Mouse (Mus musculus) intestine, embryonic 14.5 days (tissue): Measurements from ENCODE around the gene Nek6. TPM values are rescaled to one million over a fixed set of nuclear protein-coding genes. Genes with fewer than 3 reads are reported as not detected.

Source experiments
- ATAC-seq: fragments of 200-750 bp; cut with Nextera tagmentation; replicated peaks from 2 replicates; pipeline ENCODE4 v1.8.0; 2017; ENCODE audit warnings: low read depth, moderate number of reproducible peaks, moderate TSS enrichment, moderate library complexity; ENCODE audit not compliant: low FRiP score, low TSS enrichment
- DNase-seq: peaks from one replicate; pipeline ENCODE4 v3.0.0-alpha.2; 2018; ENCODE audit warnings: low spot score
- H3K27ac ChIP-seq: fragments of 300-500 bp; sonication (generic); 2 replicates; pipeline ENCODE4 v1.5.1; 2014; ENCODE audit warnings: low read depth, mild to moderate bottlenecking, control low read depth
- H3K27me3 ChIP-seq: fragments of 300-500 bp; sonication (generic); replicated peaks from 2 replicates; pipeline ENCODE4 v1.6.1; 2014; ENCODE audit warnings: low read length, control low read depth; ENCODE audit not compliant: control insufficient read depth, insufficient read depth
- H3K36me3 ChIP-seq: fragments of 300-500 bp; sonication (generic); 2 replicates; pipeline ENCODE4 v1.6.1; 2014; ENCODE audit warnings: low read length, control low read depth; ENCODE audit not compliant: control insufficient read depth, insufficient read depth
- H3K4me1 ChIP-seq: fragments of 300-500 bp; sonication (generic); replicated peaks from 2 replicates; pipeline ENCODE4 v1.6.1; 2014; ENCODE audit warnings: low read length, control low read depth, mixed read lengths; ENCODE audit not compliant: control insufficient read depth, insufficient read depth
- H3K4me2 ChIP-seq: fragments of 300-500 bp; sonication (generic); 2 replicates; pipeline ENCODE4 v1.6.1; 2014; ENCODE audit warnings: low read length
- H3K4me3 ChIP-seq: fragments of 300-500 bp; sonication (generic); 2 replicates; pipeline ENCODE4 v1.5.1; 2014; ENCODE audit warnings: low read depth, low read length, control low read depth, mixed read lengths
- H3K9ac ChIP-seq: fragments of 300-500 bp; sonication (generic); 2 replicates; pipeline ENCODE4 v1.6.1; 2014; ENCODE audit warnings: mild to moderate bottlenecking, low read length
- H3K9me3 ChIP-seq: fragments of 300-500 bp; sonication (generic); 2 replicates; pipeline ENCODE4 v1.6.1; 2016; ENCODE audit warnings: low read length, control low read depth; ENCODE audit not compliant: control insufficient read depth
- WGBS: fragments of 180-500 bp; shearing (Covaris S2); extraction: QIAGEN DNeasy Blood & Tissue Kit; methylation state at CpG from one replicate; pipeline ENCODE4 v1.1.7; 2014; 5-methylcytosine and 5-hydroxymethylcytosine counted together
- polyA plus RNA-seq: library from polyadenylated mRNA; unstranded; fragments of >200 nt; fragmentation: Nextera tagmentation; extraction: Ambion mirVana; gene quantifications from 2 replicates; pipeline ENCODE4 v1.2.1, GENCODE M21; 2014

The Nek6 gene
- polyA plus RNA-seq, 1 experiment from 2014 or later, result 111 TPM

DNA sequence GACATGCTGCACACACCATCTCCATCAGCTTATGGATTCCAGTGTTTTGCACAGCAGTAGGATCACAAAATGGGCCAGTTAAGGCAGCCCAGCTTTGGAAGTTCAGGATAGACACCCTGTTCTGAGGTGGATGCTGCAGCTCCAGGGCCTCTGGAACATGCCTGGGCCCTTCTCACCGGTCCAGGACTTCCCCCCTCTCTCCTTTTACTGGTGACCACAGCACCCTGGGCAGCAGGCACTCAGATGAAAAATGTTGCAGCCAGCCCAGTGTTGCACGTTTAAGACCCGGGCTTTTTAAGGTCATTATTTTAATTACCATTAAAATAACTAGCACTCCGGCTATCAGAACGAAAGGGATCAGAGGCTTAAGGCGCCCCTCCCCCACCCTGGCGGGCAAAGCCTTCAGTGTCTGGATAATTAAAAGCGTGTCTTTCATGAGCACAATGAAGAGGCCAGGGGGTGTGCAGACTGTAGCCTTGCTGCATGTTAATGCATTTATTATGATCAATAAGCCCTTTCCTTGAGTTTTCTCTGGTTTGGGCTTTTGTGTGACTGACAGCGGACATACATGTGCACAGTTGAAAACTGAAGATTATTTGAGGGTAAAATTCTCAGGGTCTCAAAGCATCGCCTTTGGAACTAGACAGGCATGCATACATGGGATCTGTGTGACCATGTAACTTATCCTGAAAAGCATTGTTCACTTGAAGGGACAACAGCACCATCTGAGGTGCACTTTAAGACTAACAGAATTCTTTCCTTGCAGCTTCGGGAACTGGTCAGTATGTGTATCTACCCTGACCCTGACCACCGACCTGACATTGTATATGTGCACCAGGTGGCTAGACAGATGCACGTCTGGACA lies 73.3 kb downstream of the Nek6 start:
- DNase-seq (no peak), ATAC-seq (peak; percentile 34; the same call in 1 of the 2 replicates)
- H3K4me3 ChIP-seq, result no peak overlapping the region
- no peak overlapping the region for H3K27ac ChIP-seq
- no peaks in the 10 kb centered on the region for H3K27me3 ChIP-seq
- peaks cover 83% of the 10 kb centered on the region for H3K36me3 ChIP-seq
- no peak overlapping the region for H3K9ac ChIP-seq
- no peaks in the 10 kb centered on the region for H3K4me1 ChIP-seq
- no peak overlapping the region for H3K4me2 ChIP-seq
- 66% methylated on average over 13 of the region's 13 CpGs for WGBS
- no peaks in the 10 kb centered on the region for H3K9me3 ChIP-seq

DNA sequence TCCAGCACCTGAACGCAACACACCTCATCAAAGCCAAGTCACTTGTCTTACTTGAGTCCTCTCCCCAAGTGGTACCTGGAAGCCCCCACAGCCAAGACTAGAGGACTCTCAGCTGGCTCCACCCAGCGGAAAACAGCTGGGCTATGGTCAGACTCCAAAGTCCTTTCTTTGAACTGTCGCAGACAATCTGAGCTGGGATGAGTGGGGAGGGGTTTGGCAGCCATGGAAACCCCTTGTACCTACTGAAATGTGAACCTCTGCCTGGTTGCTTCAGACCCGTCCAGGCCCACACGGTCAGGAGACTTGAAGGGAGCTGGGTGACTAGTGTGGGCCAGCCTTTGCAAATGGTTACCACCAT lies 73.9 kb downstream of the Nek6 start:
- no peak overlapping the region for H3K9ac ChIP-seq
- no peak overlapping the region for H3K4me3 ChIP-seq
- no peak for DNase-seq
- H3K36me3 ChIP-seq, result peaks cover 88% of the 10 kb centered on the region
- no peaks in the 10 kb centered on the region for H3K27me3 ChIP-seq
- no peaks in the 10 kb centered on the region for H3K4me1 ChIP-seq
- H3K27ac ChIP-seq, result no peak overlapping the region
- 45% methylated on average over 5 of the region's 5 CpGs for whole genome bisulfite sequencing
- H3K9me3 ChIP-seq, result no peaks in the 10 kb centered on the region
- ATAC-seq, result 0 out of 2 replicates have a peak, but pooled peaks have one; percentile 17
- H3K4me2 ChIP-seq, result no peak overlapping the region

DNA sequence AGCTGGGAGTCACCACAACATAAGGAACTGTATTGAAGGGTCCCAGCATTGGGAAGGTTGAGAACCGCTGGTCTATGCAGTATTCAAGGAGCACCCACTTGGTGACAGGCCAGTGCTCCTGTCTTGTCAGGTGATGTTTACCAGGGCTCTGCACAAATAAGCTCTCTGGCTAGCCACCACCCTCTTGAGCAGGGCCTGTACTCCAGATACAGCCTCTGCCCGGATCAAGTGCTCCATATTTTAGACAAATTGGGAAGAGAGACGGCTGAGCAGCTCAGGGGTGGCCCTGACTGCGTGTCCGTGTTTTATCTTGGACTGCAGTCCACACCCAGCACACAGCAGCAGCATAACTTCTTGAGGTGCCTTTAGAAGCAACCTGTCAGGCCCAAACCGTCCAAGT lies 75.3 kb downstream of the Nek6 start:
- WGBS, result 55% methylated on average over 6 of the region's 6 CpGs
- Histone ChIP-seq H3K9ac (no peak overlapping the region), H3K4me3 (no peak overlapping the region), H3K9me3 (no peaks in the 10 kb centered on the region), H3K27ac (no peak overlapping the region), H3K4me1 (no peaks in the 10 kb centered on the region), H3K4me2 (no peak overlapping the region), H3K36me3 (peaks cover 85% of the 10 kb centered on the region), H3K27me3 (no peaks in the 10 kb centered on the region)
- DNase-seq, result no peak
- ATAC-seq, result no peak

- no peak overlapping the region for H3K4me2 ChIP-seq
- H3K4me1 ChIP-seq, result no peaks in the 10 kb centered on the region; the same call in 1 of the 2 replicates
- WGBS, result 63% methylated on average over 6 of the region's 6 CpGs
- H3K9ac ChIP-seq, result no peak overlapping the region
- H3K27me3 ChIP-seq, result no peaks in the 10 kb centered on the region
- H3K27ac ChIP-seq, result no peak overlapping the region
- DNase-seq (no peak), ATAC-seq (no peak)
- H3K4me3 ChIP-seq, result no peak overlapping the region
- H3K9me3 ChIP-seq, result no peaks in the 10 kb centered on the region
- peaks cover 39% of the 10 kb centered on the region for H3K36me3 ChIP-seq
These were observed 80.5 kb downstream of the Nek6 start for GRCm38 (mm10) chr2:38591751-38592459.

GRCm38 (mm10) chr2:38594874-38595273 lies 83.4 kb downstream of the Nek6 start:
- no peaks in the 10 kb centered on the region; the same call in 1 of the 2 replicates for H3K4me1 ChIP-seq
- peaks cover 17% of the 10 kb centered on the region for H3K36me3 ChIP-seq
- no peak for DNase-seq
- ATAC-seq, result no peak
- H3K27me3 ChIP-seq, result no peaks in the 10 kb centered on the region
- no peaks in the 10 kb centered on the region for H3K9me3 ChIP-seq
- 71% methylated on average over 7 of the region's 7 CpGs for WGBS
- no peak overlapping the region for H3K27ac ChIP-seq
- no peak overlapping the region for H3K4me2 ChIP-seq
- H3K9ac ChIP-seq, result no peak overlapping the region
- no peak overlapping the region for H3K4me3 ChIP-seq

DNA sequence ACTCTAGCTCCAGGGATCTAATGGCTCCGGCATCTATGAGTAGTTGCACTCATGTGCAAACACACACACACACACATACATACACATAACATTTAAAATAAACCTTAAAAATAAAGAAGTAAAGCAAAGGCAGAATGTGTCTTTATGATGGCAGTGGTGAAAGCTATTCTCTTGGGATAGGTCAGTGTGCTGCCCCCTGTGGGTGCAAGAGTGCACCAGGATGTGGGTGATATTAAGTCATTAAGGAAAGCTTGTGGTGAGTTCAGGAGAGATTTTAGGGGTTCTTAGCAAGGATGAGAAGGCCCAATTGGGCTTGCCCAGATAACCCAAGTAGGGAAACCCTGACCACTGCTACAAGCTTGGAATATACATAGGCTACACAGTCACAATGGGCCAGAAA lies 86.5 kb downstream of the Nek6 start:
- 97% methylated on average over 1 of the region's 1 CpGs for WGBS
- ATAC-seq, result no peak

DNA sequence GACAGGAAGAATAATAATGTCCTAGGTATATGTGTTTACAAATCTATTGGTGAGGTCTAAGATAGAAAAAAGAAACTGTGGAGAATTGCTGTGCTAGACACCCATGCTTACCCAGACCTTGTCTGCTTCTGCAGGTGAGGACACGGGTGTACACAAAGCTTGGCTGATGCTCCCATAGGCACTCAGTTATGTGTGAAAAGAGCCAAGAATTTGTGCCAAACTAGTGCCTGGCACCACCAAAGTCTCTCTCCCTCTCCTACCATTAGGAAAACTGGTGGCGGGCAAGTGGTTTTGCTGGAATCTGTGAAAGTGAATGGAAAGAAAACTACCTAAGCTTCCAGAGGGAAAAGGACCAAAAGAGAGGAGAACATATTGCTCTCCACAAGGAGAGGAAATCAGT lies 87.0 kb downstream of the Nek6 start:
- ATAC-seq (no peak), DNase-seq (no peak)
- no peaks in the 10 kb centered on the region for H3K27me3 ChIP-seq
- no peaks in the 10 kb centered on the region; the same call in 1 of the 2 replicates for H3K4me1 ChIP-seq
- H3K27ac ChIP-seq, result no peak overlapping the region
- peaks cover 11% of the 10 kb centered on the region; the same call in 1 of the 2 replicates for H3K36me3 ChIP-seq
- H3K9ac ChIP-seq, result no peak overlapping the region
- no peak overlapping the region for H3K4me3 ChIP-seq
- no peaks in the 10 kb centered on the region for H3K9me3 ChIP-seq
- H3K4me2 ChIP-seq, result no peak overlapping the region
- 91% methylated on average over 2 of the region's 2 CpGs for WGBS

More for the DNA sequence above, 86.5 kb downstream of the Nek6 start:
- H3K9ac ChIP-seq, result no peak overlapping the region
- no peak overlapping the region for H3K4me3 ChIP-seq
- H3K4me2 ChIP-seq, result no peak overlapping the region
- H3K27me3 ChIP-seq, result no peaks in the 10 kb centered on the region
- H3K27ac ChIP-seq, result no peak overlapping the region
- no peak for DNase-seq
- no peaks in the 10 kb centered on the region for H3K9me3 ChIP-seq
- H3K36me3 ChIP-seq, result peaks cover 11% of the 10 kb centered on the region; the same call in 1 of the 2 replicates
- H3K4me1 ChIP-seq, result no peaks in the 10 kb centered on the region; the same call in 1 of the 2 replicates

DNA sequence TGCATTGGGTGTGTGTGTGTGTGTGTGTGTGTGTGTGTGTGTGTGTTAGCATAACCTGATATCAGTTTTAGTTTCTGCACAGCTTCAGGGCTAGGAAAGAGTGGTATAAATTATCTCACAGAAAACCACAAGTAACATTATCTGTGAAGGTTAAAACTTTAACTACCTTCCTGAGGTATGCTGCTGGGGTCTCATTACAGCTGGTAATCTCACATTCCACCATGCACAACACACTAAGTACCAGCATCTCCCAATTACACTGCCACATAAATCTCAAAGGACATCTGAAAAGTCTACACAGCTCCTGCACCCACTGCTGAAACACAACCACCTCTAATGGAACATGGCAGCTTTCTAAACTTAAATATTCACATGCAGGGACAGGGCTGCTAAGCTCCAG lies 89.4 kb downstream of the Nek6 start:
- DNase-seq (no peak), ATAC-seq (no peak)
- Histone ChIP-seq H3K4me3 (no peak overlapping the region), H3K9me3 (no peaks in the 10 kb centered on the region), H3K4me2 (no peak overlapping the region), H3K27ac (no peak overlapping the region), H3K4me1 (no peaks in the 10 kb centered on the region), H3K27me3 (no peaks in the 10 kb centered on the region), H3K9ac (no peak overlapping the region), H3K36me3 (peaks cover 14% of the 10 kb centered on the region; the same call in 1 of the 2 replicates)
